Mouse (Mus musculus): ENCODE data around the gene Plxnb2. TPM values are rescaled to one million over a fixed set of nuclear protein-coding genes. Genes with fewer than 3 reads are reported as not detected.

The Plxnb2 gene
- total and polyA plus RNA-seq, 3 experiments = 1.8 to 15.5 (median 9.9) TPM

- Histone ChIP-seq H3K36me3 (replicated peaks) (no peaks in the 10 kb centered on the region), H3K27me3 (ENCODE audit: insufficient read depth, low read length) (peaks cover 52% of the 10 kb centered on the region), H3K4me1 (ENCODE audit: insufficient read depth, low read depth, low read length) (peaks cover 17% of the 10 kb centered on the region), H3K4me3 (ENCODE audit: low read depth, low read length) (peak within 1 kb of the TSS; percentile 69; the same call in 1 of the 2 replicates), H3K9me3 (replicated peaks) (no peaks in the 10 kb centered on the region)
- ATAC-seq (ENCODE audit: extremely low read depth, insufficient number of reproducible peaks, low FRiP score, poor library complexity, severe bottlenecking) (no peak; the same call in 1 of the 2 replicates), DNase-seq (ENCODE audit: low spot score) (peak; percentile 27)
- TF ChIP-seq CTCF (IDR thresholded peaks at IDR 0.05; ENCODE audit: low read depth, low read length) (no peak), GATA1 (IDR thresholded peaks at IDR 0.05; ENCODE audit: borderline replicate concordance, low read length) (no peak), POLR2AphosphoS5 (IDR thresholded peaks at IDR 0.05; ENCODE audit: insufficient replicate concordance, low read depth, low read length) (no peak), TAL1 (conservative IDR thresholded peaks at IDR 0.05; ENCODE audit: low read depth, low read length) (no peak), GATA2 (IDR thresholded peaks at IDR 0.05; ENCODE audit: borderline replicate concordance, low read depth, low read length) (no peak)
Measured at GRCm38 (mm10) chr15:89149271-89150040, 31.1 kb downstream of the Plxnb2 start, which contains the start of gene Mapk11. Mapk11 (minus strand) TSS chr15:89149628.

DNA sequence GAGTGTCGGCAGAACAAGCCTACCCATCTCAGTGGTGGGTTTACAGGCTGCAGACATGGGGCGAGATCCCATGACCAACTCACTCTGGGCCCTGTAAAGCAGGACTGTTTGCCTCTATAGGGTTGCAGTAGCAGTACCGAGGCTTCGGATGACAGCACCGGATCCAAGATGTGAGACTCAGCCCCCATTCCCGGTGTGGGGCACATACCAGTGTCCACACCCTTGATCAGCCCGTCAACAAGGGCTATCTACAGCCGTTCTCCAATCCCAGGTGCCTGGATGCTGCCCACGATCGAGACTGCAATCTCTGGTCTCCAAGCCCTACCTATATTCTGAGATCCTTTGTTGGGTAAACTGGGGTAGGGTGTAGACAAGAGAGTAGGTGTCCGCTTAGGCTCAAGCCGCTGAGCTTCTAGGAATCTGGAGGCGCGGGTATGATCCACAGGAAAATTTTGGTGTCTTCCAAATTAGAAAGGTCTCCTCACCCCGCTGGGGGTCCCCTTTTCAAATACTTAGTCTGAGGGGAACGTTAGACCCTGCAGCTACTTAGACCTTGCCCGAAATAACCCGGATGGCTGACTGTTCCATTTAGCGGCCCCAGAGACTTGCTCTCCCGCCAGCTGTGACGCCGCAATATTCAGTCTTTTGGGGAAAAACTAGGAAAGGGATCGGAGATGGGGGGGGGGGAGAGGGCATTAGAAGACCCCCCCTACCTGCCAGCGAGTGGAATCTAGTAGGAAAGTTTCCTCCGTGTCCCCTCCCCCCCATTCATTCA lies 31.9 kb downstream of the Plxnb2 start:
- no peaks in the 10 kb centered on the region for H3K36me3 ChIP-seq (replicated peaks)
- no peak for DNase-seq (ENCODE audit: low spot score)
- H3K27me3 ChIP-seq (ENCODE audit: insufficient read depth, low read length) = peaks cover 56% of the 10 kb centered on the region
- no peak for TF ChIP-seq TAL1 (conservative IDR thresholded peaks at IDR 0.05; ENCODE audit: low read depth, low read length)
- no peak for TF ChIP-seq POLR2AphosphoS5 (IDR thresholded peaks at IDR 0.05; ENCODE audit: insufficient replicate concordance, low read depth, low read length)
- no peak for TF ChIP-seq GATA2 (IDR thresholded peaks at IDR 0.05; ENCODE audit: borderline replicate concordance, low read depth, low read length)
- TF ChIP-seq CTCF (IDR thresholded peaks at IDR 0.05; ENCODE audit: low read depth, low read length) = no peak
- TF ChIP-seq GATA1 (IDR thresholded peaks at IDR 0.05; ENCODE audit: borderline replicate concordance, low read length) = no peak
- peaks cover 17% of the 10 kb centered on the region for H3K4me1 ChIP-seq (ENCODE audit: insufficient read depth, low read depth, low read length)
- ATAC-seq (ENCODE audit: extremely low read depth, insufficient number of reproducible peaks, low FRiP score, poor library complexity, severe bottlenecking) = no peak
- no peaks in the 10 kb centered on the region for H3K9me3 ChIP-seq (replicated peaks)
- peak overlapping the region; percentile 69; the same call in 1 of the 2 replicates for H3K4me3 ChIP-seq (ENCODE audit: low read depth, low read length)

DNA sequence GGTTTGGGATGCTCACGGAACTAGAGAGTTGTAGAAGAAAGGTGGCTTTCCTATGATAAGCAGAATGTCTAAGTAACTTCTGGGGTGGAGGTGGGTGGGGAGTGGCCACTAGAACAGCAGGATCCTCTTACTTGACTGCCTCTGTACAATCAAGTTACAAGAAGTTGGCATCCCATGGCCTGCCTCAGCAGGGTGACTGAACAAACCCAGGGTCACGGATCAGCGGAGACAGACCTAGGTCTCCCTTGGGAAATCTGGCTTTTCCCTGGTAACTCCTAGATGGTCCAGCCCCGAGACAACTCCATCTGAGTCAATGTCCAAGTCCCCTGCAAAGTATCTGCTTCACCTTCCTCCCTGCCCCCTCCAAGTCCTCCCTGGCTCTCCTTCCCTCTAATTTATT lies 32.7 kb downstream of the Plxnb2 start:
- ATAC-seq (ENCODE audit: extremely low read depth, insufficient number of reproducible peaks, low FRiP score, poor library complexity, severe bottlenecking) = no peak
- no peak for TF ChIP-seq TAL1 (conservative IDR thresholded peaks at IDR 0.05; ENCODE audit: low read depth, low read length)
- no peak for TF ChIP-seq CTCF (IDR thresholded peaks at IDR 0.05; ENCODE audit: low read depth, low read length)
- no peak for TF ChIP-seq POLR2AphosphoS5 (IDR thresholded peaks at IDR 0.05; ENCODE audit: insufficient replicate concordance, low read depth, low read length)
- no peak for TF ChIP-seq GATA2 (IDR thresholded peaks at IDR 0.05; ENCODE audit: borderline replicate concordance, low read depth, low read length)
- no peak for DNase-seq (ENCODE audit: low spot score)
- Histone ChIP-seq H3K4me3 (ENCODE audit: low read depth, low read length) (no peak overlapping the region), H3K9me3 (replicated peaks) (no peaks in the 10 kb centered on the region), H3K36me3 (replicated peaks) (no peaks in the 10 kb centered on the region), H3K27me3 (ENCODE audit: insufficient read depth, low read length) (peaks cover 61% of the 10 kb centered on the region), H3K4me1 (ENCODE audit: insufficient read depth, low read depth, low read length) (peaks cover 18% of the 10 kb centered on the region)

DNA sequence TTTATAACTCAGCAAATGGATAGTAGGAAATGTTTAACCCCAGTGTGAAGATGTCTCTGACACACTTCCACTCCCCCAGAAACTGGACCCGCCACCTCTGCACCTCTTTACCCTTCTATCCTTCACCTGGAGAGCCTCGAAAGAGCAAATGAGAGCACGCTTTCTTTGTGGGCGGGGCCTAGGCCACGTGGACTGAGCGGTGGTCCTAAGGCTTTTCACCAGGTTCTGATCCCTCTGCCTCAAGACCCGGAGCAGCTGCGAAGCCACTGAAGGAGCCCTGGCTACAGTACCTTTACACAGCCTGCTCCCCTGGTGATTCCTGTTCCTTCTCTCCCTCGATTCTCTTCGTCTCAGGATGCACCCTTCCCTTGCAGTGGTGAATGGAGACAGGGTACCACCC lies 33.1 kb downstream of the Plxnb2 start:
- ATAC-seq (ENCODE audit: extremely low read depth, insufficient number of reproducible peaks, low FRiP score, poor library complexity, severe bottlenecking) (no peak), DNase-seq (ENCODE audit: low spot score) (no peak)
- H3K36me3 ChIP-seq (replicated peaks) = no peaks in the 10 kb centered on the region
- no peaks in the 10 kb centered on the region for H3K9me3 ChIP-seq (replicated peaks)
- H3K4me1 ChIP-seq (ENCODE audit: insufficient read depth, low read depth, low read length) = peaks cover 18% of the 10 kb centered on the region
- TF ChIP-seq GATA1 (IDR thresholded peaks at IDR 0.05; ENCODE audit: borderline replicate concordance, low read length) = no peak
- no peak for TF ChIP-seq POLR2AphosphoS5 (IDR thresholded peaks at IDR 0.05; ENCODE audit: insufficient replicate concordance, low read depth, low read length)
- TF ChIP-seq CTCF (IDR thresholded peaks at IDR 0.05; ENCODE audit: low read depth, low read length) = no peak
- TF ChIP-seq GATA2 (IDR thresholded peaks at IDR 0.05; ENCODE audit: borderline replicate concordance, low read depth, low read length) = no peak
- no peak for TF ChIP-seq TAL1 (conservative IDR thresholded peaks at IDR 0.05; ENCODE audit: low read depth, low read length)
- no peak overlapping the region for H3K4me3 ChIP-seq (ENCODE audit: low read depth, low read length)
- peaks cover 65% of the 10 kb centered on the region for H3K27me3 ChIP-seq (ENCODE audit: insufficient read depth, low read length)

GRCm38 (mm10) chr15:89147024-89147423 lies 33.6 kb downstream of the Plxnb2 start:
- no peak for ATAC-seq (ENCODE audit: extremely low read depth, insufficient number of reproducible peaks, low FRiP score, poor library complexity, severe bottlenecking)

GRCm38 (mm10) chr15:89146537-89146936 lies 34.1 kb downstream of the Plxnb2 start:
- ATAC-seq (ENCODE audit: extremely low read depth, insufficient number of reproducible peaks, low FRiP score, poor library complexity, severe bottlenecking) (no peak), DNase-seq (ENCODE audit: low spot score) (no peak)
- peaks cover 18% of the 10 kb centered on the region for H3K4me1 ChIP-seq (ENCODE audit: insufficient read depth, low read depth, low read length)
- no peak overlapping the region for H3K4me3 ChIP-seq (ENCODE audit: low read depth, low read length)
- H3K27me3 ChIP-seq (ENCODE audit: insufficient read depth, low read length) = peaks cover 72% of the 10 kb centered on the region
- no peaks in the 10 kb centered on the region for H3K36me3 ChIP-seq (replicated peaks)
- no peak for TF ChIP-seq CTCF (IDR thresholded peaks at IDR 0.05; ENCODE audit: low read depth, low read length)
- TF ChIP-seq GATA1 (IDR thresholded peaks at IDR 0.05; ENCODE audit: borderline replicate concordance, low read length) = no peak
- TF ChIP-seq POLR2AphosphoS5 (IDR thresholded peaks at IDR 0.05; ENCODE audit: insufficient replicate concordance, low read depth, low read length) = no peak
- no peak for TF ChIP-seq TAL1 (conservative IDR thresholded peaks at IDR 0.05; ENCODE audit: low read depth, low read length)
- no peak for TF ChIP-seq GATA2 (IDR thresholded peaks at IDR 0.05; ENCODE audit: borderline replicate concordance, low read depth, low read length)
- no peaks in the 10 kb centered on the region for H3K9me3 ChIP-seq (replicated peaks)

More at GRCm38 (mm10) chr15:89147024-89147423, 33.6 kb downstream of the Plxnb2 start:
- no peak for TF ChIP-seq CTCF (IDR thresholded peaks at IDR 0.05; ENCODE audit: low read depth, low read length)
- no peak for TF ChIP-seq POLR2AphosphoS5 (IDR thresholded peaks at IDR 0.05; ENCODE audit: insufficient replicate concordance, low read depth, low read length)
- TF ChIP-seq TAL1 (conservative IDR thresholded peaks at IDR 0.05; ENCODE audit: low read depth, low read length) = no peak
- TF ChIP-seq GATA2 (IDR thresholded peaks at IDR 0.05; ENCODE audit: borderline replicate concordance, low read depth, low read length) = no peak
- TF ChIP-seq GATA1 (IDR thresholded peaks at IDR 0.05; ENCODE audit: borderline replicate concordance, low read length) = no peak
- Histone ChIP-seq H3K27me3 (ENCODE audit: insufficient read depth, low read length) (peaks cover 70% of the 10 kb centered on the region), H3K4me1 (ENCODE audit: insufficient read depth, low read depth, low read length) (peaks cover 18% of the 10 kb centered on the region), H3K9me3 (replicated peaks) (no peaks in the 10 kb centered on the region), H3K4me3 (ENCODE audit: low read depth, low read length) (no peak overlapping the region), H3K36me3 (replicated peaks) (no peaks in the 10 kb centered on the region)
- no peak for DNase-seq (ENCODE audit: low spot score)
